Mouse (Mus musculus) myocyte (in vitro differentiated cells): ENCODE data around the gene Lrrc8c. TPM values are rescaled to one million over a fixed set of nuclear protein-coding genes. Genes with fewer than 3 reads are reported as not detected.
"Not testable (repeated sequence)": the region's sequence is repeated elsewhere in the genome, so short reads cannot be mapped to it uniquely, and the experiment has no call there.

Source experiments
- H3K27me3 ChIP-seq: one replicate; pipeline ENCODE4 v1.6.1; 2011; ENCODE audit not compliant: control insufficient read depth, insufficient read depth, insufficient read length
- H3K36me3 ChIP-seq: one replicate; pipeline ENCODE4 v1.6.1; 2011; ENCODE audit not compliant: control insufficient read depth, insufficient read depth
- H3K4me2 ChIP-seq: one replicate; pipeline ENCODE4 v1.6.1; 2011; ENCODE audit warnings: low read depth, control low read depth
- H3K4me3 ChIP-seq: one replicate; pipeline ENCODE4 v1.5.1; 2011; ENCODE audit warnings: mild to moderate bottlenecking, control low read depth, moderate library complexity
- H3K79me2 ChIP-seq: one replicate; pipeline ENCODE4 v1.6.1; 2011; ENCODE audit not compliant: control insufficient read depth, insufficient read depth
- H3ac ChIP-seq: one replicate; pipeline ENCODE4 v1.6.1; 2011; ENCODE audit not compliant: control insufficient read depth, insufficient read length
- CEBPB ChIP-seq: IDR thresholded peaks from 2 replicates; pipeline ENCODE4 v1.6.1; 2011; ENCODE audit warnings: mild to moderate bottlenecking, moderate library complexity; ENCODE audit not compliant: poor library complexity, insufficient read depth, severe bottlenecking
- E2F4 ChIP-seq: IDR thresholded peaks from one replicate; pipeline ENCODE4 v1.6.1; 2011; ENCODE audit warnings: mild to moderate bottlenecking, control low read depth, moderate library complexity; ENCODE audit not compliant: insufficient read depth
- MAX ChIP-seq: IDR thresholded peaks from one replicate; pipeline ENCODE4 v1.6.1; 2011; ENCODE audit warnings: low read depth, mild to moderate bottlenecking, control low read depth
- MYOD1 ChIP-seq, 3 experiments: IDR thresholded peaks; one replicate each; pipeline ENCODE4 v1.6.1; 2011; ENCODE audit warnings: control low read depth in 2 of 3, low read depth in 2 of 3, mild to moderate bottlenecking in 2 of 3, moderate library complexity in 1 of 3; ENCODE audit not compliant: insufficient read length in 2 of 3, control insufficient read depth in 1 of 3
- MYOG ChIP-seq, 3 experiments: IDR thresholded peaks; one replicate each; pipeline ENCODE4 v1.6.1; 2011; ENCODE audit warnings: control low read depth in 2 of 3, low read depth in 2 of 3, mild to moderate bottlenecking in 2 of 3; ENCODE audit not compliant: insufficient read length in 2 of 3, control insufficient read depth in 1 of 3, insufficient read depth in 1 of 3
- POLR2A ChIP-seq: IDR thresholded peaks from one replicate; pipeline ENCODE4 v1.6.1; 2011; ENCODE audit warnings: low read depth, mild to moderate bottlenecking, control low read depth, moderate library complexity; ENCODE audit not compliant: insufficient read length
- POLR2AphosphoS2 ChIP-seq: IDR thresholded peaks from one replicate; pipeline ENCODE4 v1.6.1; 2011; ENCODE audit warnings: low read depth, control low read depth; ENCODE audit not compliant: insufficient read length
- REST ChIP-seq: IDR thresholded peaks from one replicate; pipeline ENCODE4 v1.6.1; 2011; ENCODE audit warnings: mild to moderate bottlenecking, control low read depth, moderate library complexity; ENCODE audit not compliant: insufficient read depth, insufficient read length
- SRF ChIP-seq: IDR thresholded peaks from one replicate; pipeline ENCODE4 v1.6.1; 2011; ENCODE audit warnings: low read depth; ENCODE audit not compliant: control insufficient read depth, insufficient read length
- TCF12 ChIP-seq: IDR thresholded peaks from one replicate; pipeline ENCODE4 v1.6.1; 2011; ENCODE audit warnings: mild to moderate bottlenecking, control low read depth; ENCODE audit not compliant: poor library complexity, insufficient read depth, severe bottlenecking
- TCF3 ChIP-seq: IDR thresholded peaks from one replicate; pipeline ENCODE4 v1.6.1; 2011; ENCODE audit warnings: low read depth, control low read depth; ENCODE audit not compliant: insufficient read length
- USF1 ChIP-seq: IDR thresholded peaks from one replicate; pipeline ENCODE4 v1.6.1; 2011; ENCODE audit warnings: low read depth, mild to moderate bottlenecking, control low read depth, moderate library complexity
- polyA plus RNA-seq: library from polyadenylated mRNA; unstranded; fragments of >200 nt; fragmentation: generic; extraction: Trizol; gene quantifications from one replicate; pipeline ENCODE4 v1.2.1, GENCODE M21; 2012; ENCODE audit warnings: missing spikeins

Gene Lrrc8c
- polyA plus RNA-seq, 1 experiment: 7.9 TPM

GRCm38 (mm10) chr5:105632066-105632465 is 112.9 kb downstream of the Lrrc8c start:
- H3ac ChIP-seq: no peak overlapping the region
- no peak overlapping the region for H3K4me3 ChIP-seq
- H3K36me3 ChIP-seq: no peaks in the 10 kb centered on the region
- TF ChIP-seq CEBPB (no peak), SRF (no peak), E2F4 (no peak), POLR2A (no peak), MYOG (IDR thresholded peaks at IDR 0.05; ENCODE audit: control insufficient read depth in 1 of 3, insufficient read depth in 1 of 3, insufficient read length in 2 of 3, low read depth in 2 of 3) (no peak), MYOD1 (IDR thresholded peaks at IDR 0.05; ENCODE audit: control insufficient read depth in 1 of 3, insufficient read length in 2 of 3, low read depth in 2 of 3) (no peak), TCF3 (no peak), POLR2AphosphoS2 (no peak), TCF12 (no peak), REST (no peak), MAX (no peak), USF1 (no peak)
- no peaks in the 10 kb centered on the region for H3K27me3 ChIP-seq
- H3K4me2 ChIP-seq: no peak overlapping the region
- no peaks in the 10 kb centered on the region for H3K79me2 ChIP-seq

- no peak overlapping the region for H3K4me2 ChIP-seq
- H3K79me2 ChIP-seq: no peaks in the 10 kb centered on the region
- H3K4me3 ChIP-seq: no peak overlapping the region
- TF ChIP-seq POLR2A: no peak
- TF ChIP-seq POLR2AphosphoS2: no peak
- no peak for TF ChIP-seq TCF12
- no peak for TF ChIP-seq REST
- TF ChIP-seq CEBPB: no peak
- TF ChIP-seq USF1: no peak
- TF ChIP-seq MAX: no peak
- TF ChIP-seq TCF3: no peak
- H3K27me3 ChIP-seq: no peaks in the 10 kb centered on the region
- no peak overlapping the region for H3ac ChIP-seq
- no peaks in the 10 kb centered on the region for H3K36me3 ChIP-seq
Measured at GRCm38 (mm10) chr5:105635576-105635975, 116.4 kb downstream of the Lrrc8c start.

- peak; percentile 31 for TF ChIP-seq POLR2A
- TF ChIP-seq REST: no peak
- H3K79me2 ChIP-seq: no peaks in the 10 kb centered on the region
Measured at GRCm38 (mm10) chr5:105636484-105637191, 117.5 kb downstream of the Lrrc8c start.

GRCm38 (mm10) chr5:105638266-105638665 is 119.1 kb downstream of the Lrrc8c start:
- not testable (repeated sequence) for H3ac ChIP-seq, H3K79me2 ChIP-seq, H3K27me3 ChIP-seq, H3K4me2 ChIP-seq, H3K36me3 ChIP-seq, H3K4me3 ChIP-seq

More at GRCm38 (mm10) chr5:105636484-105637191, 117.5 kb downstream of the Lrrc8c start:
- H3K4me3 ChIP-seq: no peak overlapping the region
- H3K27me3 ChIP-seq: no peaks in the 10 kb centered on the region
- H3K36me3 ChIP-seq: no peaks in the 10 kb centered on the region
- no peak overlapping the region for H3ac ChIP-seq
- H3K4me2 ChIP-seq: peak overlapping the region; percentile 56

- H3K27me3 ChIP-seq: no peaks in the 10 kb centered on the region
- no peak overlapping the region for H3K4me2 ChIP-seq
- H3K79me2 ChIP-seq: no peaks in the 10 kb centered on the region
- no peak overlapping the region for H3ac ChIP-seq
- no peak for TF ChIP-seq POLR2A
- no peaks in the 10 kb centered on the region for H3K36me3 ChIP-seq
- H3K4me3 ChIP-seq: no peak overlapping the region
Measured at GRCm38 (mm10) chr5:105638916-105639315, 119.7 kb downstream of the Lrrc8c start.

GRCm38 (mm10) chr5:105639363-105639762 is 120.2 kb downstream of the Lrrc8c start:
- Histone ChIP-seq H3K36me3 (no peaks in the 10 kb centered on the region), H3K79me2 (no peaks in the 10 kb centered on the region), H3K27me3 (no peaks in the 10 kb centered on the region), H3K4me3 (no peak overlapping the region), H3K4me2 (no peak overlapping the region), H3ac (no peak overlapping the region)
- TF ChIP-seq MYOD1 (IDR thresholded peaks at IDR 0.05; ENCODE audit: control insufficient read depth in 1 of 3, insufficient read length in 2 of 3, low read depth in 2 of 3) (no peak), MAX (no peak), POLR2A (no peak)
